Mouse (Mus musculus) cerebellum, postnatal 36 days (tissue): Measurements from ENCODE around the gene Col1a1.
A peak's percentile ranks its signal among the peaks of the same experiment; 100 is the strongest.

Source experiments
- DNase-seq, 2 experiments: peaks; one replicate each; pipeline ENCODE4 v3.0.0; 2021 to 2022; ENCODE audit warnings: mixed read lengths in 2 of 2

The Col1a1 gene

GRCm38 (mm10) chr11:94978178-94978915 is 42.3 kb downstream of the Col1a1 start:
- DNase-seq, result no peak

GRCm38 (mm10) chr11:94978947-94979346 is 42.9 kb downstream of the Col1a1 start:
- peak; percentile 98 for DNase-seq

GRCm38 (mm10) chr11:94979462-94980179 is 43.6 kb downstream of the Col1a1 start:
- no peak for DNase-seq

GRCm38 (mm10) chr11:94985140-94985539 is 49.1 kb downstream of the Col1a1 start:
- DNase-seq, result no peak

- DNase-seq, result no peak
Measured at GRCm38 (mm10) chr11:94985822-94986221, 49.8 kb downstream of the Col1a1 start.

GRCm38 (mm10) chr11:94986435-94986834 is 50.4 kb downstream of the Col1a1 start:
- DNase-seq, result no peak

- DNase-seq, result no peak
Measured at GRCm38 (mm10) chr11:94987341-94987740, 51.3 kb downstream of the Col1a1 start.

- peak in 1 of 2 experiments; percentile 7 for DNase-seq
Measured at GRCm38 (mm10) chr11:94987851-94988250, 51.8 kb downstream of the Col1a1 start.

GRCm38 (mm10) chr11:94988780-94989561 is 52.9 kb downstream of the Col1a1 start:
- DNase-seq, result peak in 1 of 2 experiments; percentile 18

GRCm38 (mm10) chr11:94989562-94990017 is 53.6 kb downstream of the Col1a1 start:
- DNase-seq, result peak; percentile 82 to 90

- DNase-seq, result no peak
Measured at GRCm38 (mm10) chr11:94990102-94990748, 54.2 kb downstream of the Col1a1 start.

GRCm38 (mm10) chr11:94990749-94991577 is 54.9 kb downstream of the Col1a1 start, which contains the start of gene Ppp1r9b:
Gene Ppp1r9b (plus strand): TSS chr11:94991035.
- peak; percentile 93 to 95 for DNase-seq

GRCm38 (mm10) chr11:94991641-94992479 is 55.8 kb downstream of the Col1a1 start:
- DNase-seq, result peak; percentile 55 to 58

- no peak for DNase-seq
Measured at GRCm38 (mm10) chr11:94992480-94992753, 56.4 kb downstream of the Col1a1 start.

GRCm38 (mm10) chr11:94992754-94993606 is 57.0 kb downstream of the Col1a1 start:
- DNase-seq, result no peak

- DNase-seq, result no peak
Measured at GRCm38 (mm10) chr11:94994208-94994814, 58.3 kb downstream of the Col1a1 start.

GRCm38 (mm10) chr11:94994947-94995772 is 59.1 kb downstream of the Col1a1 start:
- DNase-seq, result no peak

- no peak for DNase-seq
Measured at GRCm38 (mm10) chr11:94996101-94996500, 60.1 kb downstream of the Col1a1 start.

- no peak for DNase-seq
Measured at GRCm38 (mm10) chr11:94996984-94997383, 61.0 kb downstream of the Col1a1 start.
